8 mouse cellular contexts compared by ENCODE assay signal in the genomic region with DNA sequence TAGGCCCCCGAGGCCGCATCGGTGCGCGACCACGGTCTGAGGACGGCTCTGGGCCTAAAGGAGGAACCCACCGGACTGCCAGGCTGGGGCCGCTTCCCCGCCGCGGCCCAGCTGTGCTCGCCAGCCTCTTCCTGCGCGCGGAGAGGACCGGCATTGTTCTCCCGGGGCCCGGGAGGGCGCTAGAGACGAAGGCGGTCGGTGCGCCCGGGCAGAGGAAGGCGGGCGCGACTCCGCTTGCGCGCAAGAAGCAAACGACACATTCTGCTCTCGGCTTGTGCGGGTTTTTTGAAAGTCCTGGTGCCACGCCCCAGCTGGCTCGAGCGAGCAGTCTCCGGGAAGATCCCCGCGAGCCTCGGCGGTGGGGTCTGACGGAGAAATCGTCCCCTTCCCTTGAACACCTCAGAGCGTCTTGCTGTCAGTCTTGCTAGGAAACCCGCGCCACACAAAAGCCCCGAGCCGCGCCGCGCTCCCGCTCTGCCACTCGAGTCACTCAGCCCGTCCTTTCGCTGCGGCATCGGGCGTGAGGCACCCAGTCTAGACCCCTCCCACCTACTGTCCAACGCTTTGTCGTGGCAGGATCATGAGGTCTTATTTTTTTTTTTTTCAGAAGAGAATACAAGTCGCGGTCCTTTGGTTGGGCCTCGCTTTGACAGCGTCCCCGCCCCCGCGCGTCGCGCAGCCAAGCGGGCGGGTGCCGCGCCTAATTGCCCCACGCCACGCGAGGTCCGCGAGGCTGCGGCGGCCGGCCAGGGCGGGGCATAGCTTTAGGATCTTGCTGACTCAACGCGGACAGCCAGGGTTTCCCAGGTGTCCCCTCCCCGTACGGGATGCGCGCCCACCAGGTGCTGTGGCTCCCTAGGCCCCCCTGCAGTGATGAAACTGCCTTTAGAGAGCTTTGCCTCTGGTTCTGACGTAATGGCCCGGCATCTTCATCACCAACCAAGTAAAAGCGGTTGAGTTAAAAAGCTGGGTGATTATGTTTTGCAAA. TPM values are rescaled to one million over a fixed set of nuclear protein-coding genes. Genes with fewer than 3 reads are reported as not detected.
A peak's percentile ranks its signal among the peaks of the same experiment; 100 is the strongest.
DNase-seq lines count a peak whose midpoint lies in the region; ATAC-seq and TF ChIP-seq lines count a peak whose summit lies in the region.

Gene Clk3, minus strand, starts transcription at position 497 of the 988 bp plus-strand sequence.

- ATAC-seq in hindbrain, postnatal 0 days: peak; percentile 63

- TF ChIP-seq CTCF in kidney, adult 2 months (conservative IDR thresholded peaks at IDR 0.05; ENCODE audit: insufficient read depth, insufficient read length, low read depth, low read length): no peak
- TF ChIP-seq CTCF in cortical plate, adult 2 months (IDR thresholded peaks at IDR 0.05; ENCODE audit: extremely low read depth, insufficient read depth, low read length): no peak
- peak; percentile 20; the same call in 1 of the 2 replicates for TF ChIP-seq CTCF in hindbrain, postnatal 0 days (IDR thresholded peaks at IDR 0.05; ENCODE audit: low read depth)

- peak within 1 kb of the TSS; percentile 96 for H3K4me3 ChIP-seq in kidney, adult 2 months (ENCODE audit: insufficient read depth, low read depth, low read length)
- peak within 1 kb of the TSS; percentile 93 for H3K4me3 ChIP-seq in cortical plate, adult 2 months (ENCODE audit: insufficient read depth, low read length)
- H3K4me3 ChIP-seq in hindbrain, postnatal 0 days (ENCODE audit: low read length): peak within 1 kb of the TSS; percentile 95

- TF ChIP-seq POLR2A in kidney, adult 2 months (IDR thresholded peaks at IDR 0.05; ENCODE audit: low read depth, low read length): no peak
- TF ChIP-seq POLR2A in cortical plate, adult 2 months (IDR thresholded peaks at IDR 0.05; ENCODE audit: extremely low read depth, insufficient read depth, low read length): no peak; the same call in 1 of the 2 replicates

- peaks cover under 1% of the 10 kb centered on the region; the same call in 1 of the 2 replicates for H3K36me3 ChIP-seq in kidney, adult 2 months (ENCODE audit: control insufficient read depth, insufficient read depth, low read length)
- peaks cover 3% of the 10 kb centered on the region for H3K36me3 ChIP-seq in hindbrain, postnatal 0 days (ENCODE audit: insufficient read depth, low read length)

- peak within 1 kb of the TSS; percentile 99 for H3K27ac ChIP-seq in kidney, adult 2 months (ENCODE audit: insufficient read depth, low read depth, low read length)
- H3K27ac ChIP-seq in cortical plate, adult 2 months (ENCODE audit: insufficient read depth, low read length): peak within 1 kb of the TSS; percentile 100
- peak within 1 kb of the TSS; percentile 99 for H3K27ac ChIP-seq in hindbrain, postnatal 0 days

- whole genome bisulfite sequencing in kidney, adult 2 months: 1% methylated on average over 93 of the region's 93 CpGs
- WGBS in hindbrain, postnatal 0 days: under 1% methylated on average over 93 of the region's 93 CpGs

- no peaks in the 10 kb centered on the region for H3K9me3 ChIP-seq in hindbrain, postnatal 0 days (ENCODE audit: low read length)

- H3K4me1 ChIP-seq in kidney, adult 2 months (ENCODE audit: control insufficient read depth, insufficient read depth, low read length): peaks cover 25% of the 10 kb centered on the region
- H3K4me1 ChIP-seq in cortical plate, adult 2 months (ENCODE audit: control insufficient read depth, insufficient read depth, low read length): peaks cover 8% of the 10 kb centered on the region
- H3K4me1 ChIP-seq in hindbrain, postnatal 0 days (ENCODE audit: insufficient read depth, low read length): peaks cover 31% of the 10 kb centered on the region

- intact Hi-C loops in left cerebral cortex, postnatal 36 days (cut with DNase I): no loop called here

- H3K27me3 ChIP-seq in kidney, adult 2 months (replicated peaks; ENCODE audit: control insufficient read depth, insufficient read depth, low read length): no peaks in the 10 kb centered on the region
- H3K27me3 ChIP-seq in hindbrain, postnatal 0 days (ENCODE audit: insufficient read depth, low read length): no peaks in the 10 kb centered on the region

- peak; percentile 82 for DNase-seq in kidney, adult 2 months
- no peak for DNase-seq in kidney, adult 9 months
- peak; percentile 76 for DNase-seq in gastrocnemius, postnatal 10 days
- DNase-seq in hindbrain, postnatal 0 days (ENCODE audit: low spot score): peak; percentile 83
- peak; percentile 82 to 86 for DNase-seq in left cerebral cortex, postnatal 36 days (ENCODE audit: low spot score in 2 of 2)
- DNase-seq in mesoderm, embryonic 11.5 days (ENCODE audit: low read depth, low spot score): peak; percentile 64
- DNase-seq in skeletal muscle tissue, adult 2 months (ENCODE audit: low read depth, low spot score): peak; percentile 53

- peak within 1 kb of the TSS; percentile 99 for H3K9ac ChIP-seq in hindbrain, postnatal 0 days (replicated peaks; ENCODE audit: low read length)

- H3K4me2 ChIP-seq in hindbrain, postnatal 0 days (ENCODE audit: low read depth, low read length): peak within 1 kb of the TSS; percentile 94

RNA-seq across cellular contexts. Expression of gene Clk3, which starts in this region (rescaled TPM):
- polyA plus RNA-seq in kidney, adult 2 months (2012; rRNA removed): 71.1 and 81.0 TPM in 2 replicates
- 160 and 166 TPM in 2 replicates for polyA plus RNA-seq in cortical plate, adult 2 months (2012; rRNA removed)
- 10 to 100 TPM; 34.8 to 45.3 TPM for total RNA-seq in gastrocnemius, postnatal 10 days (2021)
- 76.3 and 83.7 TPM in 2 replicates for total RNA-seq in hindbrain, postnatal 0 days (2014; rRNA removed)
- polyA plus RNA-seq in hindbrain, postnatal 0 days (2015; fragmentation: Nextera tagmentation; extraction: Ambion mirVana): 48.8 and 52.7 TPM in 2 replicates
- 10 to 100 TPM; 69.2 to 84.8 TPM for total RNA-seq in left cerebral cortex, postnatal 36 days (2021)
